Mouse (Mus musculus) right cerebral cortex, postnatal 4 days (tissue): ENCODE results near the gene Ndrg3.
A peak's percentile ranks its signal among the peaks of the same experiment; 100 is the strongest.
"Not testable (repeated sequence)": the region's sequence is repeated elsewhere in the genome, so short reads cannot be mapped to it uniquely, and the experiment has no call there.

ENCODE experiments used
- DNase-seq: peaks from one replicate; pipeline ENCODE4 v3.0.0-alpha.2; 2022

Ndrg3 gene

DNA sequence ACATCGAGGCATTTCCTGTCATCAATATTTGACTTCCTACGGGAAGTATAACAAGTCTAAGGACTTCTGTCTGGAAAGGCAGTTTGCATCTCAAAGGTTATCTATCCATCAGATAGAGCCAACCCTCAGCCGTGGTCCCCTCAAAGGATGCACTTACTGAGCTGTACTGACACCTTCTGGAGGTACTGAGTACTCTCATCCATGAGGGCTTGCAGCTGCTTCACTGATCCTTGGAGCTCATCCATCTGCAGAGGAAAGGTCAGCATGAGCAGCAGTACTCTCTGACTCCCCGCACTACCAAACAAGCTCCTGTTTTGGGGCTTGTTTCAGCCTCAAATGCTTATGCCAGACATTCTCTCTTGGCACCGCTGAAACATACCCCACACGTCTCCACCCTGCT is 4.7 kb upstream of the Ndrg3 start:
- DNase-seq, result no peak

- no peak for DNase-seq
Measured at GRCm38 (mm10) chr2:156990727-156991431, 977 bp downstream of the Ndrg3 start.

GRCm38 (mm10) chr2:156987316-156987715 is 4.5 kb downstream of the Ndrg3 start:
- no peak for DNase-seq

- no peak for DNase-seq
Measured at GRCm38 (mm10) chr2:156982864-156983263, 9.0 kb downstream of the Ndrg3 start.

DNA sequence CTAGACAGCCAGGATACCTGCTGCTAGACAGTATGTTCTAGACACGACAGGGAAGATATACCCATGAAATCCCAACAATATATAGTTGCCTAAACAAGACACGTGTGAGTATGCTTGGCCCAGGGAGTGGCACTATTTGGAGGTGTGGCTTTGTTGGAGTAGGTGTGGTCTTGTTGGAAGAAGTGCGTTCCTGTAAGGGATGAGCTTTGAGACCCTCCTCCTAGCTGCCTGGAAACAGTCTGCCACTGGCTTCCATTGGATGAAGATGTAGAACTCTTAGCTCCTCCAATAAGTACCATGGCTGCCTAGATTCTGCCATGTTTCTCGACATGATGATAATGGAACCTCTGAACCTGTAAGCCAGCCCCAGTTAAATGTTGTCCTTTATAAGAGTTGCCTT is 10.6 kb downstream of the Ndrg3 start:
- DNase-seq, result no peak

GRCm38 (mm10) chr2:156980059-156980458 is 11.8 kb downstream of the Ndrg3 start:
- DNase-seq, result no peak

DNA sequence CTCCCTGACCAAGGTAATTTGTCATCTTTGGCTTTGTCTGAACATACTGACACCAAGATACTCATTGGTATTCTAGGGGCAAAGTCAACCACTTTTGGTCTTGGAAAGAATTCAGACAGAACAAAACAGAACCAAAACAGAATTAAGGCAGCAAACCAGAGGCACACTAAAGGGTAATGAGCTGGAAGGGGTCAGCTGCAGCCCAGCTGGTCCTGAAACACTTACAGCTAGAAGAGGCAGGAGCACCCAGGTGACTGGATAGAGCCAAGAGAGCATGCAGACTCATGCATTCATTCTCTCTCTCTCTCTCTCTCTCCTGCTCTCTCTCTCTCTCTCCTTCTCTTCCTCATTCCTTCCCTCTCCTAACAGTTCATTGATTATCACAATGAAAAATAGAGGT is 15.1 kb downstream of the Ndrg3 start:
- DNase-seq, result no peak

DNA sequence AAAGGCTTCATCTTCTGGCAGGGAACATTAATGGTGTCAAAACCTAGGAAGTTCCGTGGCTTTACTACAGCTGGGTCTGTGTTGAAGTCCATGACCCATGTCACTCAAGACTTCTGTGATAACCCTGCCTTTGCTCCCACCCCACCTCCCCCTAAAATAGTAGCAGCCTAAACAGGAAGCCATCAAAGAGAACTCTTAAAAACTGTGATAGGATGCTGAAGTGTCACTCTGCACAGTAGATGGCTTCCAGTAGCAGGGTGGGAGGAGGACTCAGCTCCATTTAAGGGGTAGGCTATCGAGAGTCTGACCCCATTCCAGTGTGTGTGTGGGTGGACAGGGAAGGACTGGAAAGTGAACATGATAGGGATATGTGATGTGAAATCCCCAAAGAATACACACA is 16.9 kb downstream of the Ndrg3 start:
- no peak for DNase-seq

GRCm38 (mm10) chr2:156973316-156974100 is 18.3 kb downstream of the Ndrg3 start:
- no peak for DNase-seq

DNA sequence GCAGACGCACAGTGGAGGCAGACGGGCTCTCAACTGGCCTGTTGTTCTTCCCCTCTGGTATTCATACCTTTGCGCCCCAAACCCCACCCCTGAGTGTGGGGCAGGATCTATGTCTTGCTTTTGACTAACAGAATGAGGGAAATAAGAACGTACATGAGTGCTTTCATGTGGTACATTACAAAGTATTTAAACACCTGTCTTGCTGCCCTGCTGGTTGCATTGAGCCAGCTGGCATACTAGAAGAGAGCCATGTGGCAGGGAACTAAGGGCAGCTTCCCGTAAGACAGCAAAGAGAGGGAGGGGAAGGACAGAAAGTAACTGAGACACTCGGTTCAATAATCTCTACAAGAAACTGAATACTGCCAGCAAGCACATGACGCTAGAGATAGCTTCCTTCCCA is 21.6 kb downstream of the Ndrg3 start:
- DNase-seq, result no peak

DNA sequence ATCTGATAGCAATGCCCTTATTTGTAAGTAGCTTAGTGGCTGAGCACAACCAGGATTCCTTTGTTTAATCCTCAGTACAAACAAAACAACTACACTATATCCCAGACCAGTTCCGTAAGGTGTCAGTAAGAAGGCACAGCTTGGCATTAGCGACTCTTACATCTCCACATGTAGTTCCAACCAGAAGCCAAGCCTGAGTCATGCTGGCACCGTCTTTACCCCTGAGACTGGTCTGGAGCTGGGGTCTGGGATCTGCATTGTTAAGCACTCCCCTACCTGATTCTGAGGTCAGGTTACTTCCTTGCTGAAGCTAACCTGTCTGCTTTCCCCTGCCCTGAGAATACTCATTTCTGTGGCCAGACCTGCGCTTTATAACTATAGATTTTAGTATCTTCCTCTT is 23.4 kb downstream of the Ndrg3 start:
- DNase-seq, result no peak

- DNase-seq, result no peak
Measured at GRCm38 (mm10) chr2:156967388-156967787, 24.5 kb downstream of the Ndrg3 start.

- no peak for DNase-seq
Measured at GRCm38 (mm10) chr2:156963891-156964290, 28.0 kb downstream of the Ndrg3 start.

GRCm38 (mm10) chr2:156958496-156959252 is 33.2 kb downstream of the Ndrg3 start:
- no peak for DNase-seq

DNA sequence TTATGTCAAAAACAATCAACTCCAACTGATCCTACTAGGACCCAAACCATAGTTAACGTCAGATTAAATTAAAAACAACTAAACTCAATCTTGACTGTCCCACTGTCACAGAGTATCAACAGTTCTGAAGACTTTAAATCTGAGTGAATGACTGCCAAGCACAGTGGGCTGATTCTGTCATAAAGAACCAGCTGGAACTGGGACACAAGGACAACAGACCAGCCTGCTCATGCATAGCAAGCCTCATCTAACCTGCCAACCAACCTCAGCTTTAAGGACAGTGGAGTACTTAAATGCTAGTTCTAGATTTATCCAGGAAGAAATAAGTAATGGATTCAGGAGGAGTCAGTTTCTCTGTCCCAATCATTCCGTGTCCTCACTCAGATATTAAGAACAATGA is 34.8 kb downstream of the Ndrg3 start:
- no peak for DNase-seq

- DNase-seq, result no peak
Measured at GRCm38 (mm10) chr2:156956306-156956705, 35.5 kb downstream of the Ndrg3 start.

DNA sequence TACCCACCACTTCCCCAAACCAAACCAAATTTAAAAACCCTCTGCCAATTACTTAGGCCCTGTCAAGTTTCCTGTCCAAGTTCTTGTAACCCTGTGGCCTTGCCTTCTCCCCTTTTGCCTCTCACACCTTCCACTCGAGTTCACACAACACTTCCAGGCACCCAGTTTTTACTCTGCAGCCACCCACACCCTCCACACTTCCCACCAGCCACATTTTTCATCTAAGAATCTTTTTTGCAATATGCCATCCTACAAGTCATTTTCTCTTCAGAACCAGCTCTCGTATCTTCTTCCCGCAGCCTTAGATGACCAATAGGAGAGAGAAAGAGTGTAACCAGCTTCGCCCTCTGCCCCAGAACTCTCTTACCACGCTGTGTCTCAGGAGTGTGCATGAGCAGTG is 37.4 kb downstream of the Ndrg3 start:
- no peak for DNase-seq

DNA sequence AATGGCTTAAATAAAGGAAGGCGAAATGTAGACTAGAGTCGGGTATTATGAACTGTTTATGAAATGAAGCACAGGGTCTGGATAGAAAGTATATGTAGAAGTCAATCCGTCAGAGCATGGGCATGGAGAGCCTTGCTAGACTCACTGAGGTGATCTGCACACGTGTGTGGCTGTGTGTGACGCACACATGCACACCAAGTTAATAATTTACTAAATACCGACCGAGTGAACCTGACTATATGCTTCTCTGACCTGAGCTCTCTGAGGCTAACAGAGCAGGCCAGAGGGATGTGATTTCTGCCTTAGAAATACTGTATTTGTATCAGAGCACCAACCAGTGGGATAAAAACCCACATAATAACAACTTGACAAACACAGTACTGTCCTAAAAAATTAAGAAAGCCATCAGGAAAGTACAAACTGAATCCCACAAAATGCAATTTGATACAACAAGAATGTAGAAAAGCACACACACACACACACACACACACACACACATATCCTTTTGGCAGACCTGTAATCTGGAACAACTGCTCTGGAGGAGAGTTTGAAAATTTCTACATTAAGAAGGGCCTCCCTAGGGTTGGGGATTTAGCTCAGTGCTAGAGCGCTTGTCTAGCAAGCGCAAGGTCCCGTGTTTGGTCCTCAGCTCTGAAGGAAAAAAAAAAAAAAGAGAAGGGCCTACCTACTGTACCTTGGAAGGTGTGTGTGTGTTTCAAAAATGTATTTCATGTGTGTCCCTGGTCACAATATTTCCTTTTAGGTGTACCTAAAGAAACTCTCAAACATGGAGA is 40.4 kb downstream of the Ndrg3 start:
- DNase-seq, result no peak

DNA sequence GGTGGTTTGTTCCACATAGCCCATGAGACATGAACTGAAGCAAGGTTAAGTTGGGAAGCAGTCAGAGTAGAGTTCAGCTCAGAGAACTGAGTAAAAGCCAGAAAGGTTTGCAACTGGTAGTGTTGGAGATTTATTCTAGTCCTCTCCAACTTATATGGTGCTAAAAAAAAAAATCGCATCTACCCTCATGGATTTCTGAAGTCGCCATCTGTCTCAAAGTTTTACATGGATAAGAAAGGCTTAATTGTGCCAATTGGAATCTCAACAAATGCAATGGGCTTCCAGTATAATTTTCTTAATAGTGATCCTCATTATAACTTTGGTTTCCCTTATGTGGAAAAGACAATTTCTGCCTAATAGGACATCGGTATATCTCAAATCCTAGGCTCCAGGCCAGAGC is 41.0 kb downstream of the Ndrg3 start:
- no peak for DNase-seq

- not testable (repeated sequence) for DNase-seq
Measured at GRCm38 (mm10) chr2:156941523-156941922, 50.3 kb downstream of the Ndrg3 start.

GRCm38 (mm10) chr2:156939926-156940325 is 51.9 kb downstream of the Ndrg3 start:
- DNase-seq, result not testable (repeated sequence)

DNA sequence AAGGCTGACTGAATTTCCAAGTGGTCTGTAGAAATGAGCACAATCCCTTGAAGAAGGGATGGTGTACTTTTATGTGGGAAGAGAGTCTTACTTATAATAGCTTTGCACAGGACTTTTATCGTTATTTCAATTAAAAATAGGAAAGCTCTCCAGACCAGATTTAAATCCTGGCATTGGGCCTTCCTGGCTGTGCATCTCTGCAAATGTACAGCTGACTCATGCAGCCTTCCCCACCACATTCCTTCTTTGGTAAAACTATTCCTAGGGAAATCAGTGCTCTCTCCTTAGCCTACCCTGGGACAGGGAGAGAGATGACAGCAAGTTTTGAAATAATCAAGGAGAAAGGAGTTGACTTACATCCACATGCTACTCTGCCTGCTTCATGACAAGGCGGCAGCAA is 54.1 kb downstream of the Ndrg3 start:
- DNase-seq, result peak; percentile 26

DNA sequence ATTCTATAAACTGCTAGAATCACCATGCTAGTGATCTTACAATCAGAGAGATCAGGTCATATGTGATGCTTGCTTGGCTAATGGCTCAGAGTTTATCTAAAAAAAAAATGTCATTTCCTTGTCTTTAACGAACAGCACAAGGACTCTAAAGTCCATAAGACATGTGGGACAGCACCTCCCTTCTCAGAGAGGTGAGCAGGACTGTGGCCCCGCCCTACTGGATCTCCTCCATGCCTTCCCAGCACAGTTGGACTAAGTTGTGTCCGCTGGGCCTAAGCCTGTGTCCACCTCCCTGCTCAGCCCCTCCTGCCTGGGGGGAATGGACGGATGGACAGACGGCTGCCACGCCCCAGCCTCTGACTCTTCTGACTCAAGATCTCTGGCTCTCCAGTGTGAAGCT is 56.9 kb downstream of the Ndrg3 start:
- no peak for DNase-seq
